Mouse (Mus musculus) cerebellum, postnatal 10 days (tissue): ENCODE data around the gene Msh5.
"Not testable (repeated sequence)": the region's sequence is repeated elsewhere in the genome, so short reads cannot be mapped to it uniquely, and the experiment has no call there.

Source experiments
- DNase-seq, 2 experiments: peaks; one replicate each; pipeline ENCODE4 v3.0.0; 2021; ENCODE audit warnings: mixed read lengths in 2 of 2

Msh5 gene

DNA sequence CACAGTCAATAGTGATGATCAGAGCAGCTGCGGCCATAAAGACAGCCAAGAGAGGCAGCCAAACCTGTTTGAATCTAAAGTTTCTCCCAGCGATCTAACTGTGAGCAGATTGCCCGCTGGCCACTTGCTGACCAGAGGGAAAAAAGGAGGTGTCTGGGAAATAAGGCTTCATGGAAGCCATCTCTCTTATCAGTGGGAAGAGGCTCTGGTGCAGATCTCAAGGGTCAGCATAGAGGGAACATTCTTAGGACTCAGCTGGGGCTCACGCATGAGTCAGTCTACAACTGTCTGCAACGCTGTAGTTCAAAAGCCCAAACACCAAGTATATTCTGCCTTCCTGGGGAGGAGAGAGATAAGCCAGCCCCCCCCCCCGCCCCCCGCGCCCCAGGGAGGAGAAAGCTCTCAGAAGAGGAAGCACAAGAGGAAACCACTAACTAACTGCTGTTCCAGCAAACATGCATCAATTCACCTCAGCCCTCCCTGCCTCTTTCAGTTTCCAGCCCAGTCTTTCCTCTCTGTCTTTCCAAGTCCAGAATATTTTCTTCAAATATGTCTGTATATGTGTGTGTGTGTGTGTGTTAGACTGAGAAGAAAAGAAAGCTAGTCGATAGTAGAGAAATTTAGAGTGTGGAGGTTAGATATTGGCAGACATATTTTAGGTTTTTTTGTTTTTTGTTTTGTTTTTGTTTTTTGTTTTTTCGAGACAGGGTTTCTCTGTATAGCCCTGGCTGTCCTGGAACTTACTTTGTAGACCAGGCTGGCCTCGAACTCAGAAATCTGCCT, 1.8 kb upstream of the Msh5 start:
- DNase-seq = peak; percentile 25 to 41

- no peak for DNase-seq
Measured at GRCm38 (mm10) chr17:35047688-35048087, 1.1 kb upstream of the Msh5 start.

- no peak for DNase-seq
Measured at GRCm38 (mm10) chr17:35045807-35046680, 501 bp downstream of the Msh5 start.

GRCm38 (mm10) chr17:35044904-35045806, 1.4 kb downstream of the Msh5 start:
- DNase-seq = no peak

DNA sequence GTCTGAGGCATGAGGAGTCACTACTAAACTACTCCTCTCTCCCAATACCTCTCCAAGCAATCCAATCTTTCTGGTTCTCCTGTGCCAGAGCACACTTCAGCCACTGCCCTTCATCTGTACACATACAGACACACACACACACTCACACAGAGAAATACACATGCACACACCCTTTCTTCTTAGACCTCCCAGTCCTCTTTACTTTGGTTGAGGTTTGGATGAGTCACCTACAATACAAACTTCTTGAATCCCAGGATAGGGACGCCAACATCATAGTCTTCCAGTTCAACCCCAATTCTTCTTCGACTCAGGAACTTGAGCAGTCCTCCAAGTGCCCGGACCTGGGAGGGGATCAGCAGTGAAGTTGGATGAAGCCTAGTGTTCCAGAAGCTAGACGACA, 2.8 kb downstream of the Msh5 start:
- DNase-seq = no peak

DNA sequence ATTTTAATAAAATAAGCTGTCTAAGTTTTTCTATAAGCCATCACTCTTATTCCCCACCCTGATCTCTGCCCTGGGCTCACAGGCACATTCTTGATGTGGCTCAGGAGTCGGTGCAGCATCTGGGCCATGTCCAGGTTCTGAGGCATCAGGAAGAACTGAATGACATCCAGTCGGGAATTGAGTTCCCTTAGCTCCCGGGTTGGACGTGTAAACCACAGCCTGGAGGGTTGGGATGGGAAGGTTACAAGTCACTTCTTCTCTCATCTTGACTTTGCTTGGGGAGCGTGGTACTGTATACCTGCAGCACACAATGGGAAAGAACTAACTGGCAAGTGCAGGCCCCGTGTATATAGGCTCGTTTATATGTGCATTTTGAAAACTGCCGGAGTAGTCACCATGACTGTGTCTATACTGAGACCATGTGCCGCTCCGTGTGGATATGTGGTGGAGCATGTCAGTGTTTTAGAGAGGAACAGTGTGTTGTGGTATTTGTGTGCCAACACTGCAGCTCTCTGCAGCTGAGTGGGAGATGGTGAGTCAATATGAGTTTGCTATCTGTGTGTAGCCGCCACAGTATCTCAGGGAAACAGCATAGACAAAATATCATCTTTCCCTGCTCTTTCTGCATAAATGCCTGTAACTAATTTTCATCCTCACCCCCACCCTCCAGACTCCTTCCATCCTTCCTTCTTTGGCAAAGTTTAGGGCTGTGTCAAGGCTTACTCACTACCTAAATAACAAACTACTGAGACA, 7.2 kb downstream of the Msh5 start:
- DNase-seq = no peak

DNA sequence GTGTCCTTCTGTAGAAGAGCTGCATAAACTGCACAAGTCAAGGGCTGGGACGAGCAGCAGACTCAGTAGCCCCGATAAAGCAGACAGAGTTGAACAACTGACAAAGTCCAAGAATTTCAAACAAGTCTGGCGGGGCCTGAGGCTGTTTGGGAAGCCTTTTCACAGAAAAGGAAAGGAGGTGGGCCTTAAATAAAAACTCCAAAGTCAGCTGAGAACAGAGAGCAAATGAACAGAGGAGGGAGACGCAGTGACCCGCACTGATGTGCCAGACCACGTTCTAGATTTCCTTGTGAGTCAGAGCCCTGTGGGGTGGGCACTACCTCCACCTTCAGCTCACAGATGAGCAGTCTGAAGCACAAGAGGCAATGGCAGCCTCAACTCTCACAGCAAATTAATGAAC, 11.6 kb downstream of the Msh5 start:
- no peak for DNase-seq

GRCm38 (mm10) chr17:35033703-35034102, 12.8 kb downstream of the Msh5 start:
- DNase-seq = not testable (repeated sequence)

- DNase-seq = no peak
Measured at GRCm38 (mm10) chr17:35032323-35032870, 14.1 kb downstream of the Msh5 start.

GRCm38 (mm10) chr17:35031880-35032279, 14.7 kb downstream of the Msh5 start:
- no peak for DNase-seq

DNA sequence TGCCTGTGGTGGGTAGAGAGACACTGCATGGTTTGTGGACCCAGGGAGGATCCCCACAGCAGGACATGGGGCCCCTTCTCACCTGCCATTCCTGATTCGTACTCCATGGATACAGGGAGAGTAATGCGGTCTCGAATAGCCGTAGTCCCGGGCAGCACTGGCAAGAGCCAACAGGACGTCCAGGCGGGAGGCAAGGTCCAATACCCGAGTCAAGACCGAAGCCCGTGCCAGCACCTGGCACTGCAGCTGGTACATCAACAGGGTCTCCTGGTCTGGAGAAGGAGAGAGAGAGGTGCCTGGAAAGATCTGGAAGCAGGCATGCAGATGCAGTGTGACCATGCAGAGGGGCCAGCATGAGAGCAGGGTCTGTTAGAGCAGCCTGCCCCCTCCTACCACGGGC, 15.3 kb downstream of the Msh5 start:
- DNase-seq = peak; percentile 43 to 50

GRCm38 (mm10) chr17:35029691-35030532, 16.6 kb downstream of the Msh5 start:
- peak; percentile 63 to 65 for DNase-seq

DNA sequence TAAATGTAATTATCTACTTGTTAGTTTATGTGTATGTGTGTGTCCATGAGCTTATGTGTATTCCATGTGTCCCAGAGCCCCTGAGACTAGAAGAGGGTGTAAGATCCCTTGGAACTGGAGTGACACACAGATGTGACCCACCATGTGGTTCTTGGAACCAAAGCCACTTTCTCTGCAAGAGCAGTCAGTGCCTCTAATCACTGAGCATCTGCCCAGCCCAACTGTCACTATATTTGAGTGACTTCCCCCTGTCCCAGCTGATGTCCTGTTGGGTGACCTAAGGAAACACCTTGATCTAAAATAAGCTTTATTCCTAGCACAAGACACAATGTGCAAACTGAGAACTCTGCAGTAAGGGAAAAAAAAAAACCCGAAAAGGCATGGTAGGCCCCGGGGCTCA, 18.2 kb downstream of the Msh5 start:
- DNase-seq = peak; percentile 67 to 75

DNA sequence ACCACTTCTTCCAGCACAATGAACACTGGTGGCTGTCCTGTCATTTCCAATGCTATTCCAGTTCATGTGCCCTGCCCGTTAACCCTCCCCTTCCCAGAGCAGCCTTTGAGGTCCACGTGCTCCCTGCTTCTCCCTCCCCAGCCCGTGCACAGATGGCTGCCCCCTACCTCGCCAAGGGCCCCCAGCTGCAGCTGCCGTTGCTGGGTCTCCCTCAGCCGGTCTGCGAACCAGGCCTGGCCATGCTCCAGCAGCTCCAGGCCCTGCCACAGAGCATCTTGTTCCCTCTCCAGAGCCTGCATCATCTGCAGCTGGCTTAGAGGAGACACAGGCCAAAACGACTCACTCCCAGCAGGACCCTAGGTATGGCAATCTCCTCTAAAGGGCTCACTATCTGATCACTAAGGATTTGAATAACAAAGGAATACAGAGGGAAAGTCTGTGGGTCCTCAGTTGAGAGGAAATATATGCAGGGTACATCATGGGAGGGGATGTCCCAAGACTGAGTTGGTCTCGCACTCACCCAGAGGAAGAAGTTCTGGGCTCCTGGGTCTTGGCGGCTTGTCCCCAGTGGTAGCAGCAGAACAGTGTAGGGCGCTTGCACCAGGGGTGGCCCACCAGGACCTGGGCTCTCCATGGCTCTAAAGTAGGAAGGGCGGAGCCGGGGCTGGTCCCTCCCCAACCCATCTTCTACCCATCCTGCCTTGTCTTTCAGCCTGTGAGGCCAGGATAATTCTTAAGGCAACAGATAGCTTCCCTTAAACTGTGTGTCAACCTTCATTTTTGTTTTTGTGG, 19.1 kb downstream of the Msh5 start, which contains the start of gene Sapcd1:
Sapcd1 (minus strand) TSS at position 740 of the 792 bp plus-strand sequence.
- peak; percentile 89 to 95 for DNase-seq

- peak in 1 of 2 experiments; percentile 25 for DNase-seq
Measured at GRCm38 (mm10) chr17:35026206-35026605, 20.3 kb downstream of the Msh5 start.

- DNase-seq = no peak
Measured at GRCm38 (mm10) chr17:35024691-35025488, 21.7 kb downstream of the Msh5 start.

DNA sequence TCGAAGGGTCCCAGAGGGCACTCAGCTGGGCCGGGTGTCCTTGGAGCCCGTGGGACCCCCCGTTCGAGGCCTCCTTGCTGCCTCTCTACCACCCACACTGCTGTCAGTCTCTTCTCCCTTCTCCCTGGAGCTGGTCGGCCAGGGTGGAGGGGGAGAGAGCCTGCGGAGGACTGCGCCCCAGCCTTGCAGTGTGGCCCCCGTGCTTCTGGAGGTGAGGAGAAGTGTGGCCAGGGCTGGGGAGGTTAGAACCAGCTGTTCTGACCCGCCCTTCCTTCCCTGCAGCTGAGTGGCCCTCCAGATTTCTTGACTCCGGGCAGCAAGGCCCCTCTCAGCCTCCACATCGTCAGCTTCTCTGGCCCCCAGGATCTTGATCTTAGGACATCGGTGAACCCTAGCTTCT, 22.3 kb downstream of the Msh5 start:
- no peak for DNase-seq

- peak in 1 of 2 experiments; percentile 16 for DNase-seq
Measured at GRCm38 (mm10) chr17:35023756-35024155, 22.8 kb downstream of the Msh5 start.

GRCm38 (mm10) chr17:35023221-35023620, 23.3 kb downstream of the Msh5 start:
- DNase-seq = no peak
